Mouse (Mus musculus) G1E (cell line): ENCODE measurements around the gene Mtx3. TPM values are rescaled to one million over a fixed set of nuclear protein-coding genes. Genes with fewer than 3 reads are reported as not detected.

Experiments used
- ATAC-seq: 2 replicates; pipeline ENCODE4 v1.8.0; 2016; ENCODE audit warnings: mild to moderate bottlenecking; ENCODE audit not compliant: insufficient number of reproducible peaks, poor library complexity, low FRiP score, severe bottlenecking; ENCODE audit errors: extremely low read depth
- DNase-seq: peaks from one replicate; pipeline ENCODE4 v3.0.0; 2012; ENCODE audit warnings: low spot score
- H3K27me3 ChIP-seq: 2 replicates; pipeline ENCODE4 v1.6.1; 2012; ENCODE audit warnings: mild to moderate bottlenecking, low read length, inconsistent platforms; ENCODE audit not compliant: insufficient read depth
- H3K36me3 ChIP-seq: replicated peaks from 2 replicates; pipeline ENCODE3; 2012; ENCODE audit warnings: mild to moderate bottlenecking, inconsistent platforms
- H3K4me1 ChIP-seq: 2 replicates; pipeline ENCODE4 v1.6.1; 2012; ENCODE audit warnings: low read depth, low read length, inconsistent platforms, mixed read lengths; ENCODE audit not compliant: insufficient read depth
- H3K4me3 ChIP-seq: 2 replicates; pipeline ENCODE4 v1.5.1; 2012; ENCODE audit warnings: low read depth, mild to moderate bottlenecking, inconsistent platforms, low read length, moderate library complexity, mixed read lengths
- H3K9me3 ChIP-seq: replicated peaks from 2 replicates; pipeline ENCODE4 v1.6.1; 2012; ENCODE audit warnings: inconsistent platforms
- CTCF ChIP-seq: IDR thresholded peaks from 2 replicates; pipeline ENCODE4 v1.5.1; 2012; ENCODE audit warnings: low read depth, low read length, inconsistent platforms, mixed read lengths
- GATA1 ChIP-seq: IDR thresholded peaks from 2 replicates; pipeline ENCODE4 v1.6.1; 2012; ENCODE audit warnings: borderline replicate concordance, low read length, inconsistent platforms, mixed read lengths
- GATA2 ChIP-seq: IDR thresholded peaks from 2 replicates; pipeline ENCODE4 v1.6.1; 2012; ENCODE audit warnings: low read depth, low read length, inconsistent platforms, borderline replicate concordance
- POLR2AphosphoS5 ChIP-seq: IDR thresholded peaks from 2 replicates; pipeline ENCODE4 v1.6.1; 2012; ENCODE audit warnings: low read depth, low read length, inconsistent platforms; ENCODE audit not compliant: insufficient replicate concordance
- TAL1 ChIP-seq: conservative IDR thresholded peaks from 2 replicates; pipeline ENCODE4 v1.6.1; 2012; ENCODE audit warnings: low read depth, low read length, inconsistent platforms, mixed read lengths
- polyA plus RNA-seq: library from polyadenylated mRNA; stranded (reverse); fragments of >175 nt; gene quantifications from 2 replicates; pipeline ENCODE4 v1.2.3, GENCODE M21; 2012
- total RNA-seq, 2 experiments: library from RNA; stranded (forward) in 1 of 2; stranded (reverse) in 1 of 2; fragments of 200-1000 nt in 1 of 2; fragments of >200 nt in 1 of 2; fragmentation: Nextera tagmentation in 1 of 2; gene quantifications; 2 replicates each; pipeline ENCODE4 v1.2.3; 2014 to 2017

Gene Mtx3
- total and polyA plus RNA-seq, 3 experiments = 2.1 to 25.8 (median 19.1) TPM

GRCm38 (mm10) chr13:92855901-92856300 lies 11.3 kb downstream of the Mtx3 start:
- TF ChIP-seq GATA2 = no peak
- TF ChIP-seq TAL1 = no peak
- no peak for TF ChIP-seq GATA1
- no peak for TF ChIP-seq POLR2AphosphoS5
- TF ChIP-seq CTCF = no peak
- H3K4me3 ChIP-seq = no peak overlapping the region
- peaks cover 56% of the 10 kb centered on the region for H3K36me3 ChIP-seq
- no peaks in the 10 kb centered on the region for H3K9me3 ChIP-seq
- no peak for ATAC-seq
- no peak for DNase-seq
- peaks cover 25% of the 10 kb centered on the region for H3K4me1 ChIP-seq
- no peaks in the 10 kb centered on the region for H3K27me3 ChIP-seq

- TF ChIP-seq GATA2 = no peak
- H3K9me3 ChIP-seq = no peaks in the 10 kb centered on the region
- DNase-seq (no peak), ATAC-seq (no peak)
- H3K4me1 ChIP-seq = peaks cover 30% of the 10 kb centered on the region
- H3K36me3 ChIP-seq = peaks cover 33% of the 10 kb centered on the region
- H3K27me3 ChIP-seq = peaks cover 7% of the 10 kb centered on the region
- H3K4me3 ChIP-seq = no peak overlapping the region; the same call in 1 of the 2 replicates
Observed at GRCm38 (mm10) chr13:92858808-92859207, 14.2 kb downstream of the Mtx3 start.

- no peak for ATAC-seq
- Histone ChIP-seq H3K4me1 (peaks cover 30% of the 10 kb centered on the region), H3K4me3 (no peak overlapping the region), H3K36me3 (peaks cover 24% of the 10 kb centered on the region), H3K9me3 (no peaks in the 10 kb centered on the region), H3K27me3 (peaks cover 8% of the 10 kb centered on the region)
- TF ChIP-seq GATA1 (no peak), GATA2 (no peak), TAL1 (no peak), CTCF (no peak), POLR2AphosphoS5 (no peak)
- no peak for DNase-seq
Observed at GRCm38 (mm10) chr13:92859959-92860358, 15.4 kb downstream of the Mtx3 start.

- DNase-seq (no peak), ATAC-seq (no peak)
- Histone ChIP-seq H3K4me1 (peaks cover 5% of the 10 kb centered on the region), H3K27me3 (peaks cover 20% of the 10 kb centered on the region), H3K9me3 (no peaks in the 10 kb centered on the region), H3K4me3 (no peak overlapping the region), H3K36me3 (no peaks in the 10 kb centered on the region)
- no peak for TF ChIP-seq TAL1
- no peak for TF ChIP-seq POLR2AphosphoS5
- no peak for TF ChIP-seq GATA2
Observed at GRCm38 (mm10) chr13:92865358-92865757, 20.8 kb downstream of the Mtx3 start.

- ATAC-seq = no peak
- no peaks in the 10 kb centered on the region for H3K9me3 ChIP-seq
Observed at GRCm38 (mm10) chr13:92866680-92867079, 22.1 kb downstream of the Mtx3 start.

GRCm38 (mm10) chr13:92879514-92879913 lies 35.0 kb downstream of the Mtx3 start:
- TF ChIP-seq GATA1 = no peak
- TF ChIP-seq CTCF = no peak
- TF ChIP-seq POLR2AphosphoS5 = no peak
- TF ChIP-seq TAL1 = no peak
- TF ChIP-seq GATA2 = no peak
- H3K9me3 ChIP-seq = no peaks in the 10 kb centered on the region
- H3K36me3 ChIP-seq = no peaks in the 10 kb centered on the region
- peaks cover 11% of the 10 kb centered on the region for H3K27me3 ChIP-seq
- no peak overlapping the region for H3K4me3 ChIP-seq
- no peak for DNase-seq
- ATAC-seq = no peak
- peaks cover 1% of the 10 kb centered on the region; the same call in 1 of the 2 replicates for H3K4me1 ChIP-seq

More at GRCm38 (mm10) chr13:92866680-92867079, 22.1 kb downstream of the Mtx3 start:
- Histone ChIP-seq H3K27me3 (peaks cover 26% of the 10 kb centered on the region), H3K4me1 (no peaks in the 10 kb centered on the region; the same call in 1 of the 2 replicates), H3K4me3 (no peak overlapping the region), H3K36me3 (no peaks in the 10 kb centered on the region)
- no peak for TF ChIP-seq POLR2AphosphoS5
- no peak for TF ChIP-seq TAL1
- TF ChIP-seq CTCF = no peak
- no peak for TF ChIP-seq GATA2
- TF ChIP-seq GATA1 = no peak
- DNase-seq = no peak

GRCm38 (mm10) chr13:92879933-92880332 lies 35.4 kb downstream of the Mtx3 start:
- TF ChIP-seq POLR2AphosphoS5 (no peak), GATA1 (no peak), CTCF (no peak), TAL1 (no peak), GATA2 (no peak)
- no peak overlapping the region for H3K4me3 ChIP-seq
- H3K36me3 ChIP-seq = no peaks in the 10 kb centered on the region
- H3K27me3 ChIP-seq = peaks cover 11% of the 10 kb centered on the region
- H3K9me3 ChIP-seq = no peaks in the 10 kb centered on the region
- DNase-seq (no peak), ATAC-seq (no peak)
- H3K4me1 ChIP-seq = peaks cover 5% of the 10 kb centered on the region
